Mouse (Mus musculus): Measurements from ENCODE around the gene Foxo4. TPM values are rescaled to one million over a fixed set of nuclear protein-coding genes. Genes with fewer than 3 reads are reported as not detected.
A peak's percentile ranks its signal among the peaks of the same experiment; 100 is the strongest.

The Foxo4 gene
- polyA plus RNA-seq, 1 experiment, result 20.9 TPM

- no peak for TF ChIP-seq CTCF (IDR thresholded peaks at IDR 0.05; ENCODE audit: control insufficient read depth, insufficient read depth, low read length)
- no peak for TF ChIP-seq POLR2A (IDR thresholded peaks at IDR 0.05; ENCODE audit: borderline replicate concordance, control insufficient read depth, low read depth, low read length)
- Histone ChIP-seq H3K4me3 (replicated peaks; ENCODE audit: control insufficient read depth, low read depth, low read length) (no peak overlapping the region), H3K27ac (ENCODE audit: control insufficient read depth, insufficient read depth, low read depth, low read length, poor library complexity) (no peak overlapping the region), H3K4me1 (ENCODE audit: control insufficient read depth, insufficient read depth, low read length) (no peaks in the 10 kb centered on the region; the same call in 1 of the 2 replicates)
- WGBS, result 87% methylated on average over 14 of the region's 14 CpGs
These were observed 31.8 kb downstream of the Foxo4 start for GRCm38 (mm10) chrX:101285953-101286670.

- peak overlapping the region; percentile 65; the same call in 1 of the 2 replicates for H3K27ac ChIP-seq (ENCODE audit: control insufficient read depth, insufficient read depth, low read depth, low read length, poor library complexity)
- H3K4me3 ChIP-seq (replicated peaks; ENCODE audit: control insufficient read depth, low read depth, low read length), result no peak overlapping the region
- 60% methylated on average over 3 of the region's 3 CpGs for WGBS
These were observed 33.2 kb downstream of the Foxo4 start for GRCm38 (mm10) chrX:101287543-101287942.

GRCm38 (mm10) chrX:101288432-101288831 is 34.1 kb downstream of the Foxo4 start:
- peak overlapping the region; percentile 65 for H3K27ac ChIP-seq (ENCODE audit: control insufficient read depth, insufficient read depth, low read depth, low read length, poor library complexity)
- no peaks in the 10 kb centered on the region; the same call in 1 of the 2 replicates for H3K4me1 ChIP-seq (ENCODE audit: control insufficient read depth, insufficient read depth, low read length)
- 83% methylated on average over 6 of the region's 6 CpGs for WGBS
- H3K4me3 ChIP-seq (replicated peaks; ENCODE audit: control insufficient read depth, low read depth, low read length), result no peak overlapping the region
- TF ChIP-seq CTCF (IDR thresholded peaks at IDR 0.05; ENCODE audit: control insufficient read depth, insufficient read depth, low read length), result no peak
- no peak for TF ChIP-seq POLR2A (IDR thresholded peaks at IDR 0.05; ENCODE audit: borderline replicate concordance, control insufficient read depth, low read depth, low read length)

More at GRCm38 (mm10) chrX:101287543-101287942, 33.2 kb downstream of the Foxo4 start:
- TF ChIP-seq POLR2A (IDR thresholded peaks at IDR 0.05; ENCODE audit: borderline replicate concordance, control insufficient read depth, low read depth, low read length), result no peak
- no peak for TF ChIP-seq CTCF (IDR thresholded peaks at IDR 0.05; ENCODE audit: control insufficient read depth, insufficient read depth, low read length)
- no peaks in the 10 kb centered on the region; the same call in 1 of the 2 replicates for H3K4me1 ChIP-seq (ENCODE audit: control insufficient read depth, insufficient read depth, low read length)

GRCm38 (mm10) chrX:101289037-101289436 is 34.7 kb downstream of the Foxo4 start:
- no peak overlapping the region for H3K4me3 ChIP-seq (replicated peaks; ENCODE audit: control insufficient read depth, low read depth, low read length)
- 87% methylated on average over 7 of the region's 7 CpGs for WGBS
- no peaks in the 10 kb centered on the region; the same call in 1 of the 2 replicates for H3K4me1 ChIP-seq (ENCODE audit: control insufficient read depth, insufficient read depth, low read length)
- TF ChIP-seq POLR2A (IDR thresholded peaks at IDR 0.05; ENCODE audit: borderline replicate concordance, control insufficient read depth, low read depth, low read length), result no peak
- no peak for TF ChIP-seq CTCF (IDR thresholded peaks at IDR 0.05; ENCODE audit: control insufficient read depth, insufficient read depth, low read length)
- H3K27ac ChIP-seq (ENCODE audit: control insufficient read depth, insufficient read depth, low read depth, low read length, poor library complexity), result no peak overlapping the region

- 65% methylated on average over 10 of the region's 10 CpGs for WGBS
- Histone ChIP-seq H3K4me3 (replicated peaks; ENCODE audit: control insufficient read depth, low read depth, low read length) (peak overlapping the region; percentile 32), H3K4me1 (ENCODE audit: control insufficient read depth, insufficient read depth, low read length) (no peaks in the 10 kb centered on the region; the same call in 1 of the 2 replicates), H3K27ac (ENCODE audit: control insufficient read depth, insufficient read depth, low read depth, low read length, poor library complexity) (peak overlapping the region; percentile 32)
- no peak for TF ChIP-seq POLR2A (IDR thresholded peaks at IDR 0.05; ENCODE audit: borderline replicate concordance, control insufficient read depth, low read depth, low read length)
- TF ChIP-seq CTCF (IDR thresholded peaks at IDR 0.05; ENCODE audit: control insufficient read depth, insufficient read depth, low read length), result no peak
These were observed 35.8 kb downstream of the Foxo4 start for GRCm38 (mm10) chrX:101290111-101290510.

- H3K27ac ChIP-seq (ENCODE audit: control insufficient read depth, insufficient read depth, low read depth, low read length, poor library complexity), result no peak within 1 kb of the TSS
- WGBS, result 6% methylated on average over 22 of the region's 24 CpGs
- H3K4me3 ChIP-seq (replicated peaks; ENCODE audit: control insufficient read depth, low read depth, low read length), result no peak within 1 kb of the TSS
- no peaks in the 10 kb centered on the region; the same call in 1 of the 2 replicates for H3K4me1 ChIP-seq (ENCODE audit: control insufficient read depth, insufficient read depth, low read length)
- TF ChIP-seq POLR2A (IDR thresholded peaks at IDR 0.05; ENCODE audit: borderline replicate concordance, control insufficient read depth, low read depth, low read length) (no peak), CTCF (IDR thresholded peaks at IDR 0.05; ENCODE audit: control insufficient read depth, insufficient read depth, low read length) (no peak)
These were observed 44.7 kb downstream of the Foxo4 start, which contains the start of gene Nlgn3 for GRCm38 (mm10) chrX:101299055-101299454. Nlgn3 (plus strand) TSS chrX:101299168.

- 45% methylated on average over 13 of the region's 13 CpGs for WGBS
- no peak overlapping the region for H3K27ac ChIP-seq (ENCODE audit: control insufficient read depth, insufficient read depth, low read depth, low read length, poor library complexity)
- H3K4me3 ChIP-seq (replicated peaks; ENCODE audit: control insufficient read depth, low read depth, low read length), result no peak overlapping the region
- TF ChIP-seq POLR2A (IDR thresholded peaks at IDR 0.05; ENCODE audit: borderline replicate concordance, control insufficient read depth, low read depth, low read length) (no peak), CTCF (IDR thresholded peaks at IDR 0.05; ENCODE audit: control insufficient read depth, insufficient read depth, low read length) (no peak)
- H3K4me1 ChIP-seq (ENCODE audit: control insufficient read depth, insufficient read depth, low read length), result no peaks in the 10 kb centered on the region; the same call in 1 of the 2 replicates
These were observed 45.4 kb downstream of the Foxo4 start for GRCm38 (mm10) chrX:101299473-101300426.
